Mouse (Mus musculus) large intestine, adult 2 months (tissue): ENCODE data around the gene Myzap. TPM values are rescaled to one million over a fixed set of nuclear protein-coding genes. Genes with fewer than 3 reads are reported as not detected.
"Not testable (repeated sequence)": the region's sequence is repeated elsewhere in the genome, so short reads cannot be mapped to it uniquely, and the experiment has no call there.

Experiments used
- DNase-seq: peaks from one replicate; pipeline ENCODE4 v3.0.0-alpha.2; 2012; ENCODE audit warnings: low read depth, low spot score
- WGBS: fragments of 180-500 bp; shearing (Covaris S2); methylation state at CpG from one replicate; pipeline ENCODE4 v1.1.7; 2018; 5-methylcytosine and 5-hydroxymethylcytosine counted together
- polyA plus RNA-seq: library from polyadenylated mRNA; depleted of rRNA; stranded (reverse); fragments of >200 nt; gene quantifications from 2 replicates; pipeline ENCODE4 v1.2.3, GENCODE M21; 2012; rRNA removed

The Myzap gene
- 11.5 and 21.3 TPM in 2 replicates for polyA plus RNA-seq

- no peak for DNase-seq
- 3% methylated on average over 29 of the region's 29 CpGs for WGBS
Observed at GRCm38 (mm10) chr9:71591938-71592548, at the start of gene Myzap. TSS of gene Myzap (minus strand) at chr9:71592360.

- WGBS: 86% methylated on average over 4 of the region's 4 CpGs
- no peak for DNase-seq
Observed at GRCm38 (mm10) chr9:71640361-71640927, 48.3 kb upstream of the Myzap start.

- no peak for DNase-seq
- 73% methylated on average over 11 of the region's 11 CpGs for WGBS
Observed at GRCm38 (mm10) chr9:71638198-71638597, 46.0 kb upstream of the Myzap start.

- 100% methylated on average over 1 of the region's 1 CpGs for WGBS
- no peak for DNase-seq
Observed at GRCm38 (mm10) chr9:71636854-71637253, 44.7 kb upstream of the Myzap start.

- DNase-seq: no peak
Observed at GRCm38 (mm10) chr9:71635627-71636026, 43.5 kb upstream of the Myzap start.

GRCm38 (mm10) chr9:71634916-71635315, 42.8 kb upstream of the Myzap start:
- DNase-seq: no peak
- 91% methylated on average over 2 of the region's 2 CpGs for WGBS

More at GRCm38 (mm10) chr9:71635627-71636026, 43.5 kb upstream of the Myzap start:
- 74% methylated on average over 1 of the region's 1 CpGs for WGBS

- WGBS: 56% methylated on average over 6 of the region's 6 CpGs
- no peak for DNase-seq
Observed at GRCm38 (mm10) chr9:71628921-71629320, 36.8 kb upstream of the Myzap start.

GRCm38 (mm10) chr9:71628286-71628685, 36.1 kb upstream of the Myzap start:
- no peak for DNase-seq
- 78% methylated on average over 6 of the region's 6 CpGs for WGBS

- WGBS: 87% methylated on average over 6 of the region's 6 CpGs
- no peak for DNase-seq
Observed at GRCm38 (mm10) chr9:71625961-71626360, 33.8 kb upstream of the Myzap start.

- WGBS: 13% methylated on average over 10 of the region's 10 CpGs
- peak; percentile 43 for DNase-seq
Observed at GRCm38 (mm10) chr9:71624793-71625495, 32.8 kb upstream of the Myzap start.

GRCm38 (mm10) chr9:71623871-71624569, 31.9 kb upstream of the Myzap start:
- WGBS: 28% methylated on average over 4 of the region's 4 CpGs
- DNase-seq: no peak

- 63% methylated on average over 3 of the region's 3 CpGs for WGBS
- no peak for DNase-seq
Observed at GRCm38 (mm10) chr9:71622593-71622992, 30.4 kb upstream of the Myzap start.

GRCm38 (mm10) chr9:71621968-71622367, 29.8 kb upstream of the Myzap start:
- WGBS: 85% methylated on average over 4 of the region's 4 CpGs
- DNase-seq: no peak

GRCm38 (mm10) chr9:71620116-71620515, 28.0 kb upstream of the Myzap start:
- DNase-seq: not testable (repeated sequence)
- 86% methylated on average over 5 of the region's 5 CpGs for WGBS

- WGBS: 52% methylated on average over 8 of the region's 8 CpGs
- no peak for DNase-seq
Observed at GRCm38 (mm10) chr9:71617363-71617762, 25.2 kb upstream of the Myzap start.

- no peak for DNase-seq
- 3% methylated on average over 3 of the region's 3 CpGs for WGBS
Observed at GRCm38 (mm10) chr9:71616185-71616584, 24.0 kb upstream of the Myzap start.

- no peak for DNase-seq
- 15% methylated on average over 2 of the region's 2 CpGs for WGBS
Observed at GRCm38 (mm10) chr9:71614643-71615042, 22.5 kb upstream of the Myzap start.

- no peak for DNase-seq
- WGBS: 87% methylated on average over 6 of the region's 6 CpGs
Observed at GRCm38 (mm10) chr9:71612981-71613380, 20.8 kb upstream of the Myzap start.

- WGBS: 43% methylated on average over 4 of the region's 4 CpGs
- no peak for DNase-seq
Observed at GRCm38 (mm10) chr9:71611876-71612275, 19.7 kb upstream of the Myzap start.

GRCm38 (mm10) chr9:71609010-71609409, 16.9 kb upstream of the Myzap start:
- WGBS: 17% methylated on average over 6 of the region's 6 CpGs
- DNase-seq: no peak
